Mouse (Mus musculus) CH12.LX (cell line): ENCODE measurements around the gene 3100002H09Rik. TPM values are rescaled to one million over a fixed set of nuclear protein-coding genes. Genes with fewer than 3 reads are reported as not detected.

Experiments
- DNase-seq: peaks from one replicate; pipeline ENCODE4 v3.0.0-alpha.2; 2013; ENCODE audit errors: extremely low read depth
- H3K27ac ChIP-seq: 2 replicates; pipeline ENCODE4 v1.5.1; 2012; ENCODE audit warnings: low read depth, mild to moderate bottlenecking, control low read depth, moderate library complexity; ENCODE audit not compliant: insufficient read depth
- H3K27me3 ChIP-seq: replicated peaks from 2 replicates; pipeline ENCODE3; 2012; ENCODE audit warnings: inconsistent platforms
- H3K36me3 ChIP-seq, 2 experiments: replicated peaks in 1 of 2; 2 replicates each; pipeline versions ENCODE3 to v1.6.1; 2012; ENCODE audit warnings: inconsistent platforms in 1 of 2, low read length in 1 of 2, mild to moderate bottlenecking in 1 of 2, mixed read lengths in 1 of 2, moderate library complexity in 1 of 2; ENCODE audit not compliant: control insufficient read depth in 1 of 2, insufficient read depth in 1 of 2
- H3K4me1 ChIP-seq, 2 experiments: 2 replicates each; pipeline ENCODE4 v1.6.1; 2012; ENCODE audit warnings: inconsistent platforms in 1 of 2, moderate library complexity in 1 of 2; ENCODE audit not compliant: insufficient read depth in 2 of 2, control insufficient read depth in 1 of 2
- H3K4me2 ChIP-seq: 2 replicates; pipeline ENCODE4 v1.6.1; 2012; ENCODE audit warnings: low read depth, mild to moderate bottlenecking, control low read depth; ENCODE audit not compliant: poor library complexity, insufficient read depth, severe bottlenecking
- H3K4me3 ChIP-seq, 3 experiments: fragments of 150-350 bp in 1 of 3; sonication (generic) in 1 of 3; replicated peaks in 1 of 3; 2 replicates each; pipeline versions ENCODE3 to v1.5.1; 2011 to 2012; ENCODE audit warnings: low read depth in 2 of 3, low read length in 2 of 3, mild to moderate bottlenecking in 2 of 3, moderate library complexity in 2 of 3, control low read depth in 1 of 3, improper control_type of control experiment in 1 of 3, inconsistent platforms in 1 of 3, mixed read lengths in 1 of 3; ENCODE audit not compliant: poor library complexity in 1 of 3
- H3K79me2 ChIP-seq: replicated peaks from 2 replicates; pipeline ENCODE4 v1.6.1; 2012; ENCODE audit warnings: mild to moderate bottlenecking, moderate library complexity; ENCODE audit not compliant: control insufficient read depth, poor library complexity, insufficient read depth, severe bottlenecking; ENCODE audit errors: extremely low read depth
- H3K9ac ChIP-seq: 2 replicates; pipeline ENCODE4 v1.6.1; 2012; ENCODE audit warnings: low read depth, mild to moderate bottlenecking, control low read depth, moderate library complexity; ENCODE audit not compliant: insufficient read depth
- H3K9me3 ChIP-seq: replicated peaks from 2 replicates; pipeline ENCODE3; 2012; ENCODE audit warnings: low read length, inconsistent platforms, mixed read lengths
- CTCF ChIP-seq, 2 experiments: IDR thresholded peaks in 1 of 2; conservative IDR thresholded peaks in 1 of 2; 2 replicates each; pipeline ENCODE4 v1.5.1; 2011 to 2012; ENCODE audit warnings: low read depth in 2 of 2, low read length in 2 of 2, improper control_type of control experiment in 1 of 2, inconsistent platforms in 1 of 2, mild to moderate bottlenecking in 1 of 2, moderate library complexity in 1 of 2
- EP300 ChIP-seq: IDR thresholded peaks from 2 replicates; pipeline ENCODE4 v1.6.1; 2011; ENCODE audit warnings: low read length, improper control_type of control experiment
- IRF4 ChIP-seq: IDR thresholded peaks from 2 replicates; pipeline ENCODE4 v1.6.1; 2014; ENCODE audit warnings: low read depth, mild to moderate bottlenecking, inconsistent platforms, low read length, improper control_type of control experiment
- JUN ChIP-seq: IDR thresholded peaks from 2 replicates; pipeline ENCODE4 v1.6.1; 2011; ENCODE audit warnings: low read depth, mild to moderate bottlenecking, low read length, improper control_type of control experiment, moderate library complexity; ENCODE audit not compliant: insufficient read depth
- MYC ChIP-seq: IDR thresholded peaks from 2 replicates; pipeline ENCODE4 v1.6.1; 2011; ENCODE audit warnings: low read depth, mild to moderate bottlenecking, improper control_type of control experiment, low read length
- NELFE ChIP-seq: IDR thresholded peaks from 2 replicates; pipeline ENCODE4 v1.6.1; 2011; ENCODE audit warnings: low read depth, low read length, improper control_type of control experiment
- PAX5 ChIP-seq: IDR thresholded peaks from 2 replicates; pipeline ENCODE4 v1.6.1; 2012; ENCODE audit warnings: low read length, inconsistent platforms, mixed read lengths
- POLR2AphosphoS2 ChIP-seq: IDR thresholded peaks from 2 replicates; pipeline ENCODE4 v1.6.1; 2011; ENCODE audit warnings: low read depth, low read length, improper control_type of control experiment
- RAD21 ChIP-seq: IDR thresholded peaks from 2 replicates; pipeline ENCODE4 v1.6.1; 2011; ENCODE audit warnings: low read depth, mild to moderate bottlenecking, low read length, improper control_type of control experiment, moderate library complexity
- TBP ChIP-seq: conservative IDR thresholded peaks from 2 replicates; pipeline ENCODE4 v1.6.1; 2011; ENCODE audit warnings: low read depth, low read length, improper control_type of control experiment
- TCF12 ChIP-seq: IDR thresholded peaks from 2 replicates; pipeline ENCODE4 v1.6.1; 2014; ENCODE audit warnings: low read depth, mild to moderate bottlenecking, inconsistent platforms, low read length, improper control_type of control experiment
- USF1 ChIP-seq: IDR thresholded peaks from 2 replicates; pipeline ENCODE4 v1.6.1; 2014; ENCODE audit warnings: low read depth, mild to moderate bottlenecking, inconsistent platforms, low read length, improper control_type of control experiment
- ZKSCAN1 ChIP-seq: IDR thresholded peaks from 2 replicates; pipeline ENCODE4 v1.6.1; 2012; ENCODE audit warnings: low read depth, inconsistent platforms, low read length, improper control_type of control experiment, borderline replicate concordance
- ZMIZ1 ChIP-seq: IDR thresholded peaks from 2 replicates; pipeline ENCODE4 v1.6.1; 2012; ENCODE audit warnings: low read depth, mild to moderate bottlenecking, inconsistent platforms, low read length, improper control_type of control experiment
- dilution Hi-C: fragments of 300-500 bp; cut with MboI; formaldehyde crosslinking; loops from 2 replicates; pipeline ENCODE4 v1.14.3; 2020; ENCODE audit warnings: low sequenced_read_pairs; ENCODE audit not compliant: extremely low pct_unique_long_range_greater_than_20kb, extremely low pct_ligation_motif_present
- in situ Hi-C: fragments of 300-500 bp; cut with MboI; formaldehyde crosslinking; loops from 3 replicates; pipeline ENCODE4 v1.14.3; 2019; ENCODE audit warnings: low sequenced_read_pairs, low pct_ligation_motif_present, low pct_unique_long_range_greater_than_20kb, mixed read lengths
- polyA plus RNA-seq: library from polyadenylated mRNA; unstranded; fragments of >175 nt; gene quantifications from 2 replicates; pipeline ENCODE4 v1.2.1, GENCODE M21; 2012; ENCODE audit warnings: low read depth; ENCODE audit not compliant: insufficient read length
- total RNA-seq, 2 experiments: library from RNA; depleted of rRNA; stranded (reverse); fragments of 300-350 nt in 1 of 2; fragments of >200 nt in 1 of 2; gene quantifications; 2 replicates each; pipeline ENCODE4 v1.2.3; 2012 to 2014

3100002H09Rik gene
- total and polyA plus RNA-seq, 3 experiments, result not detected

DNA sequence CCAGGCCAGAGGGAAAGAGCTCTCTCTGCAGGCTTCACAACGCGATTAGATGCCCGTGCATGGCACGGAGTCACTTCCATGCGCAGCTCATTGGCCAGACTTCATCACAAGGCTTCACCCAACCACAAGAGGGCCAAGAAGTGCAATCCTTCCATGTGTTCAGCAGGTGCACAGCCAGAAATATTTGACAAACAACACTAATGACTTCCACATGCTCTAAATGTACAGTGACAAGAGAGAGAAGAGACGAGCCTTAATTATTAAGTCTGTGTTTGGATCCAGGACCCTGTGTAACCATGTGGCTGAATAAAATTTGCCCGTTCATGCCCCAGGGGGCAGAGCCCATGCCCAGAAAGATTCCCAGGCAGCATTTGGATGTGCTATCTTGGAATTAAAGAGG is 47.9 kb downstream of the 3100002H09Rik start:
- DNase-seq, result no peak
- TF ChIP-seq ZMIZ1 (no peak), JUN (no peak), TBP (no peak), MYC (no peak), RAD21 (no peak), POLR2AphosphoS2 (no peak), IRF4 (no peak), ZKSCAN1 (no peak), EP300 (no peak), USF1 (no peak), CTCF (conservative IDR thresholded peaks at IDR 0.05 in 1 of 2, IDR thresholded peaks at IDR 0.05 in 1 of 2; ENCODE audit: low read depth in 2 of 2, low read length in 2 of 2) (no peak), PAX5 (no peak), TCF12 (no peak), NELFE (no peak)
- TF ChIP-seq, all 38 proteins: peak for 0
- no peak overlapping the region for H3K9ac ChIP-seq
- H3K4me3 ChIP-seq, result no peak overlapping the region
- no peaks in the 10 kb centered on the region for H3K36me3 ChIP-seq
- no peaks in the 10 kb centered on the region for H3K79me2 ChIP-seq
- no peak overlapping the region for H3K4me2 ChIP-seq
- H3K27me3 ChIP-seq, result peaks cover 87% of the 10 kb centered on the region
- peaks cover 9% of the 10 kb centered on the region for H3K9me3 ChIP-seq
- in situ Hi-C loops, result no loop called here
- dilution Hi-C loops, result no loop called here
- H3K4me1 ChIP-seq, result peaks cover 2 to 7% of the 10 kb centered on the region in 2 experiments; a peak in 1 of 4 replicates
- H3K27ac ChIP-seq, result no peak overlapping the region

Other genes with a start within 250 kb of the 3100002H09Rik start
- not detected in 2 replicates for gene Pou3f1, start 46.0 kb upstream of the 3100002H09Rik start, total RNA-seq (2012; rRNA removed)
- gene Pou3f1, start 46.0 kb upstream of the 3100002H09Rik start, total RNA-seq (2014; rRNA removed), result not detected in 2 replicates
- not detected in 2 replicates for gene Pou3f1, start 46.0 kb upstream of the 3100002H09Rik start, polyA plus RNA-seq
- 52.7 and 63.2 TPM in 2 replicates for gene Utp11, start 82.8 kb upstream of the 3100002H09Rik start, total RNA-seq (2012; rRNA removed)
- 78.1 and 84.4 TPM in 2 replicates for gene Utp11, start 82.8 kb upstream of the 3100002H09Rik start, total RNA-seq (2014; rRNA removed)
- gene Utp11, start 82.8 kb upstream of the 3100002H09Rik start, polyA plus RNA-seq, result 102 and 107 TPM in 2 replicates
- gene Fhl3, start 89.9 kb upstream of the 3100002H09Rik start, total RNA-seq (2012; rRNA removed), result 10.4 and 10.8 TPM in 2 replicates
- gene Fhl3, start 89.9 kb upstream of the 3100002H09Rik start, total RNA-seq (2014; rRNA removed), result 3.6 and 4.1 TPM in 2 replicates
- gene Fhl3, start 89.9 kb upstream of the 3100002H09Rik start, polyA plus RNA-seq, result 14.8 and 20.8 TPM in 2 replicates
- 100 and 129 TPM in 2 replicates for gene Sf3a3, start 104.0 kb upstream of the 3100002H09Rik start, total RNA-seq (2012; rRNA removed)
- 122 and 146 TPM in 2 replicates for gene Sf3a3, start 104.0 kb upstream of the 3100002H09Rik start, total RNA-seq (2014; rRNA removed)
- gene Sf3a3, start 104.0 kb upstream of the 3100002H09Rik start, polyA plus RNA-seq, result 134 and 156 TPM in 2 replicates
- 25.9 and 26.2 TPM in 2 replicates for gene Inpp5b, start 131.0 kb upstream of the 3100002H09Rik start, total RNA-seq (2012; rRNA removed)
- 30.2 and 34.0 TPM in 2 replicates for gene Inpp5b, start 131.0 kb upstream of the 3100002H09Rik start, total RNA-seq (2014; rRNA removed)
- 21.1 and 25.6 TPM in 2 replicates for gene Inpp5b, start 131.0 kb upstream of the 3100002H09Rik start, polyA plus RNA-seq
- 9.8 and 12.6 TPM in 2 replicates for gene Mtf1, start 191.3 kb upstream of the 3100002H09Rik start, total RNA-seq (2012; rRNA removed)
- 6.8 and 9.5 TPM in 2 replicates for gene Mtf1, start 191.3 kb upstream of the 3100002H09Rik start, total RNA-seq (2014; rRNA removed)
- 17.7 and 19.8 TPM in 2 replicates for gene Mtf1, start 191.3 kb upstream of the 3100002H09Rik start, polyA plus RNA-seq
- 87.6 and 96.8 TPM in 2 replicates for gene Yrdc, start 239.9 kb upstream of the 3100002H09Rik start, total RNA-seq (2012; rRNA removed)
- gene Yrdc, start 239.9 kb upstream of the 3100002H09Rik start, total RNA-seq (2014; rRNA removed), result 160 and 171 TPM in 2 replicates
- gene Yrdc, start 239.9 kb upstream of the 3100002H09Rik start, polyA plus RNA-seq, result 86.7 and 86.8 TPM in 2 replicates
- gene 1110065P20Rik, start 240.4 kb upstream of the 3100002H09Rik start, total RNA-seq (2012; rRNA removed), result 29.0 and 32.0 TPM in 2 replicates
- 22.6 and 28.5 TPM in 2 replicates for gene 1110065P20Rik, start 240.4 kb upstream of the 3100002H09Rik start, total RNA-seq (2014; rRNA removed)
- 16.7 and 20.4 TPM in 2 replicates for gene 1110065P20Rik, start 240.4 kb upstream of the 3100002H09Rik start, polyA plus RNA-seq